Mouse (Mus musculus) small intestine, adult 2 months (tissue): ENCODE data around the gene Ugt1a7c.

Experiments
- CTCF ChIP-seq: fragments of 200-500 bp; IDR thresholded peaks from 2 replicates; pipeline ENCODE4 v1.5.1; 2012; ENCODE audit warnings: low read depth, mild to moderate bottlenecking, control low read depth, inconsistent platforms, low read length, moderate library complexity, mixed read lengths; ENCODE audit not compliant: insufficient replicate concordance, insufficient read length; ENCODE audit errors: extremely low read depth
- POLR2A ChIP-seq: fragments of 200-500 bp; IDR thresholded peaks from 2 replicates; pipeline ENCODE4 v1.6.1; 2012; ENCODE audit warnings: low read depth, mild to moderate bottlenecking, control low read depth, inconsistent platforms, low read length, moderate library complexity

- TF ChIP-seq POLR2A (no peak), CTCF (no peak)
These were observed 13.2 kb upstream of the Ugt1a7c start for GRCm38 (mm10) chr1:88081670-88082069.
